Mouse (Mus musculus): ENCODE results near the gene Rsl1.
"Not testable (repeated sequence)": the region's sequence is repeated elsewhere in the genome, so short reads cannot be mapped to it uniquely, and the experiment has no call there.

Gene Rsl1

DNA sequence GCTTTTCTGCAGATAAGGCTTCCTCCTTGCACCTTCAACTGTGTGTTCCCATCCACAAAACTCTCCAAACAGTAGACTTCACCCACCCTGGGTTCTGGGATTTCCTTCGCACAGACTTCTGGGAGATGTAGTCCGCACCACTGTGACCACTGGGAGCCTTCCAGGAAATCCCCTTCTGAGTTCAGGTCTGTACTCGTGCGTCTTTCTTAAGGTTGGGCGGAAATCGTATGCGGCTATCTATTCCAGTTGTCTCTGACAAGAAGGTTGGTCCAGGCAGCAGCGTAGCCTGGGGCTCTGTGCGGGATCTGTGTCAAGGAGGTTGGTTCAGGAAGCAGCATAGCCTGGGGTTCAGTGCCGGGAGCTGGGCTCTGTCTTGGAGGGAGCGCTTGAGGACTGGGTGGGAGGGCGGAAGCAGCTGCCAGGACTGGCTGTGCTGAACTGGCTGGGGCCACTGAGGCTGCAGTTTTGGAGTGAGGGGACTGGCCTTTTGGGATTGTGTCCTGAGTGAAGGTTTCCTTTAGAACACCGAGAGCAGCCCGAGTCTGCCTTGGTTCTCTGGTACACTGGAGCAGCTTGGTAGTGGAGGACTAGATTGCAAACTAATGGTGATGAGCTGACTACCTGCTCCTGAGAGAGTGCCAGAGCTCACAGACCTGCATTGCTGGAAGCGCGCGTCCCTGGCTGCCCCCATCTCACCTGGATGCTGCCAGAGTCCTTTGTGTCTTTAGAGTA, at the start of gene Rsl1:
Rsl1 (plus strand) TSS at position 192 of the 732 bp plus-strand sequence.
- DNase-seq = peak; percentile 70 to 80

DNA sequence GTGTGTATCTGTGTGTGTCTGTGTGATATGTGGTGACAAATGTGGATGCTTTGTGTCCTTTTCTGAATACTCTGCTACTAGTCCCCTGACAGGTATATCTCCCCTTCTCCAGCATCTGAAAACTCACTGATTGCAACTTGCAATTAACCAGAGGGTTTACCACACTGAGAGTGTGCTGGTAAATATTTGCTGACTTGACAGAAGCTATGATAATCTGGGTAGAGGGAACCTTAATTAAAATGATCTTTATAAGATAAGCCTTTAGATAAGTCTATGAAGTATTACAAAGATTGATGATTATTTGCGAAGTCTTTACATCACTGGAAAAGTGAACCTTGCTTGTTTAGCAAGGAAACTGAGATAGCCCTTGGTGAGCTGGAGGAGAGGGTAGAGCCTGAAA, 48.5 kb upstream of the Rsl1 start:
- DNase-seq = no peak

DNA sequence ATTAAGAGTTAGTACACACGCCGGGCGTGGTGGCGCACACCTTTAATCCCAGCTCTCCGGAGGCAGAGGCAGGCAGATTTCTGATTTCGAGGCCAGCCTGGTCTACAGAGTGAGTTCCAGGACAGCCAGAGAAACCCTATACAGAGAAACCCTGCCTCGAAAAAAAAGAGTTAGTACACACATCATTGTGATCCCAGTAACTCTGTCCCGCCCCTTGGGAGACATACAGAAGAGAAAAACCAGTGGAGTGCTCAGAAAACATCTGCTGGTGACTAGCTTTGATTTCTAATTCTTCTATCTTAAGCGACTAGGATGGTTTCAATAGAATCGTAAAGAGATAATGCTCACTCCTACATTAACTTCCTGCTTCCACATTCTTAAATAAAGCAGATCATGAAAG, 45.5 kb upstream of the Rsl1 start:
- not testable (repeated sequence) for DNase-seq

DNA sequence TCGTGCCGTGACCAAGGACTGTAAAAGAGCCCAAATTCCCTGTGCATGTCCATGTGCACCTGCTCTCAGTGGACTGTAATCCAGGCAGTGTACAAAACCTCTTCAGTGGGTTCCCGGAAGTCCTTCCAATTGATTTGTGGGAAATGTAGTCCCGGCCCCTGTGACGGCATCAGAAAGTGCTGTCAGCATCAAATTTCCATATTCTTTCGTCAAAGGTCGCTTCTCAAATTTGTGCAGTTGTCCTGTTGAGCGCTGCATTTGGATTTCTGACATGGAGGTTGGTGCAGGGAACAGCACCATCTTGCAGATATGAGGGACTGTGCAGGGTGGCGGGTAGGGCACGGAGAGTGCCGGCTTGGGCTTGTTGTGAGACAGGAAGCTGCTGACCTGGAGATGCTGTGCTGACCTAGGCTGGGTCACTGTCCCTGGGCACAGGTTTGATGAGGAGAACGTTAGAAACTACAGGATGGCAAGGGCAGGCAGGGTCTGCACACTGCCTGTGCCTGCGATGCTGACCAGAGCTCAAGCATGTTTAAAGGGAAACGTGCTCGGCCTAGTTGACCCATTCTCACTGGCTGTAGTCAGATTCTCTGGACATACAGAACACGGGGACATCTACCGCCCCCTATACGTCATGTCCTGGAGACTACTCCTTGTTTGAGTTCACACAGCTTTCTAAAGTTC, 44.8 kb upstream of the Rsl1 start:
- peak; percentile 85 to 90 for DNase-seq

DNA sequence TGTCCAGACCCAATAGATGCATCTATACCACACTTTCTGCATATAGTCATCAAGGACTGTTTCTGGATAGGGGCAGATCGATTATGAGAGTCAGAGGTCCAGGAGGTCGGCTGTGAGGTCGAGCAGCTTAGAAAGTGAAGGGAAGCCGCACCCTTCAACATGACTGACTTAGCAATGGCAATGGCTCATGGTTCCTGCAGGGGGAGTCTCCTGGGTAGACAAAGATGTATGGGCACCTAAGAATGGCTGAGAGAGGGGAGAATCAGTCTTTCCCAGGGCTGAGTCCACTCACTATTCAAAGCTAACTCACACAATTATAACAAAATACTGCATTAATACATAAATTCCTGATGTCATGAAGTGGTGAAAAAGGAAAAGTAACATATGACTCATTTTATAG, 6.9 kb upstream of the Rsl1 start:
- DNase-seq = not testable (repeated sequence)

DNA sequence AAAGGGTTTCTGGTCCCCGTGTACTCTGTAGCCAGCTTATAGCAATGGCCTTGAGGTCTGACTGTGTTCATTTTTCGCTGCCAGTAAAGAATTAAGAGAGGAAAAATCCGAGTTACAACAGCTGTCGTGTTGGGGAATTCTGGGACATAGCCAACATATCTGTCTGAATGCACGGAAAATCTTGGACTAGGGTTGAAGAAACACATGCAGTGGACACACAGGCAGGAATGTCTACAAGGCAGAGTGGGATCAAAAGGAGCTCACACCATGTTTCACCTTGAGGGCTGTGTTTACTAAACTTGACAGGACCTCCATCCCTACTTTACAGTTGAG, 707 bp downstream of the Rsl1 start:
- peak in 1 of 2 experiments; percentile 13 for DNase-seq

DNA sequence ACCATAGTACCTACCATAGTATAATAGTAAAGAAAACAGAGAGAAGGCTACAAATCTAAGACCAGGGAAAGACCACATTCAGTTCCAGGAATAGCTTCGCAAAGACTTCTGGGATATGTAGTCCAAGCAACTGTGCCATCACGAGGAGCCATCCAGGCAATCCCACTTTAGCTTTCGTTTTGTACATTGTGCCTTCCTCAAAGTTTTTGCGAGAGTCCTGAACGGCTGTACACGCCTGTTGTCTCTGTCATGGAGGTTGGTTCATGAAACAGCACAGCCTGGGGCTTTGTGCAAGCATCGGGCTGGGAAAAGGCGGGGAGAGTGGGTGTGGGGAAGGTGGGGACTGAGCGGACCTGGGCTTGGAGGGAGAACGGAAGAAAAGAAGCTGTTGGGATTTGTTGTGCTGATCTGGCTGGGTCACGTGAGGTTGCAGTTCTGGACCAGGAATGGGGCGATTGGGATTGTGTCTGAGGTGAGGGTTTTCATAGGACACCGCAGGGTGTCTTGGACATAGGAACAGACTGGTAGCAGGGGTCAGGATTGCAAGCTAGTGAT, 21.4 kb downstream of the Rsl1 start, which contains the start of gene Zfp455:
Zfp455 (plus strand) TSS at position 167 of the 555 bp plus-strand sequence.
- DNase-seq = peak; percentile 64 to 74

DNA sequence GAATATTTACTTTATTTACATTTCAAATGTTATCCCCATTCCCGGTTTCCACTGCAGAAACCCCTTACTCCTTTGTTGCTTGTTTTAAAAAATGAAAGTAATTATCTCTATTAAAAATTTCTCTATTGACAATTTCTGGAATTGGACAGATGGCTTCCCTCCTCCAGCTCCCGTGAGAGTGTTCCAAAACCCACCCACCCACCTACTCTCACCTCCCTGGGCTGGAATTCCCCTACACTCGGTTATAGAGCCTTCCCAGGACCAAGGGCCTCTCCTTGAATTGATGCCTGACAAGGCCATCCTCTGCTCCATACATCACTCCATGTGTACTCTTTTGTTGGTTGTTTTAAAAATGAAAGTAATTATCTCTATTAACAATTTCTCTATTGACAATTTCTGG, 28.7 kb downstream of the Rsl1 start:
- DNase-seq = no peak

DNA sequence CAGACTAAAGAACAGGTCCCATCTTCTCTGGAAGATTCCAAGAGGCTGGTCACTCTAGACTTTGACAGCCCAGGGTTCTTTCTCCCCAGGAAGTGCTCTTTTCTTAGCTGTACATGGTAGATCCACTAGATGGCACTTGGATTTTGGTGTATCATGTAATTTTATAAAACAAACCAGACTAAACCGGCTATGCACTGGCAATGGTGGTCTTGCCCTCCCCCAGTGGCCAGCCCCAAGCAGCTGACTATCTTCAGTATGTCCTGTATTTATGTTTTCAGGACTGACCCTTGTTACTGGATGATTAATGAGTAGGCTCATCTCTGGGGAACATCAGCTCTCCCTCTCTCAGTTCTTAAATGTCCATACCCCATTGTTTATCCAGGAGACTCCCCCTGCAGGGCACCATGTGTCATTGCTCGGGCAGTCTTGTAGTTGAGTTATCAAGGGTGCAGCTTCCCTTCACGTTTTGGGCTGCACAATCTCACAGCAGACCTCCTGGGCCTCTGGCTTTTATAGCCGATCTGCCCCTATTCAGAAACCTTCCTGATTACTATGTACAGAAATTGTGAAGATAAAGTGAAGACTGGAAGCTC, 41.1 kb downstream of the Rsl1 start:
- DNase-seq = no peak

Measured in cerebellum, postnatal 14 days (tissue).